Mouse (Mus musculus): ENCODE data around the gene Rbp2. TPM values are rescaled to one million over a fixed set of nuclear protein-coding genes. Genes with fewer than 3 reads are reported as not detected.
A peak's percentile ranks its signal among the peaks of the same experiment; 100 is the strongest.

Gene Rbp2
- polyA plus RNA-seq, 1 experiment from 2014 or later, result not detected

- no peaks in the 10 kb centered on the region for H3K9me3 ChIP-seq
- no peaks in the 10 kb centered on the region for H3K4me1 ChIP-seq
- ATAC-seq (ENCODE audit: low FRiP score, low read depth), result no peak
- WGBS, result 50% methylated on average over 4 of the region's 4 CpGs
- no peaks in the 10 kb centered on the region for H3K27me3 ChIP-seq
- no peaks in the 10 kb centered on the region for H3K36me3 ChIP-seq
- H3K4me2 ChIP-seq (replicated peaks), result no peak overlapping the region
- no peak overlapping the region for H3K4me3 ChIP-seq
- H3K27ac ChIP-seq, result no peak overlapping the region
- no peak overlapping the region for H3K9ac ChIP-seq
Observed at GRCm38 (mm10) chr9:98490128-98490527, 4.2 kb downstream of the Rbp2 start.

DNA sequence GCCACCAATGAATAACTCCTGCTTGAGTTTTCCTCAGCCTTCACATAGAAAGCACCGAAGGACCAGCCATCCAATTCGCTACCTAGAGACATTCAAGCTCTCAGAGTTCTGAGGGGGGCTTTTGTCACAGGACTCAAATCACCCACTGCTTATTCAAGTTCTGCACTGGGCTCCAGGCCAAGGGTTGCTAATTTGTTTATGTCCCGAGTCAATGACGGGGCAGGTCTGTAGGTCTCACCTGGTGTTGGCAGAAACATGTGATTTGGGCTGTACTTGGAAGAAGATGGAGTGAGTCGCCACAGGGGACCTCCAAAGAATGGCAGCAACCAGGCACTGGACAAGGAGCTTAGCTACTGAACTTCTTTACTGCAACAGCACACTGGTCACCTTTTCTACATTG, 5.2 kb downstream of the Rbp2 start:
- H3K9me3 ChIP-seq, result no peaks in the 10 kb centered on the region
- H3K27me3 ChIP-seq, result no peaks in the 10 kb centered on the region; the same call in 1 of the 2 replicates
- no peak for ATAC-seq (ENCODE audit: low FRiP score, low read depth)
- no peak overlapping the region for H3K4me2 ChIP-seq (replicated peaks)
- H3K36me3 ChIP-seq, result no peaks in the 10 kb centered on the region
- no peak overlapping the region for H3K9ac ChIP-seq
- no peaks in the 10 kb centered on the region for H3K4me1 ChIP-seq
- H3K27ac ChIP-seq, result no peak overlapping the region
- no peak overlapping the region for H3K4me3 ChIP-seq
- 72% methylated on average over 5 of the region's 5 CpGs for WGBS

GRCm38 (mm10) chr9:98492212-98492611, 6.3 kb downstream of the Rbp2 start:
- no peak overlapping the region for H3K4me2 ChIP-seq (replicated peaks)
- H3K4me1 ChIP-seq, result peaks cover 11% of the 10 kb centered on the region
- 82% methylated on average over 5 of the region's 5 CpGs for WGBS

GRCm38 (mm10) chr9:98492821-98493220, 6.9 kb downstream of the Rbp2 start:
- Histone ChIP-seq H3K36me3 (no peaks in the 10 kb centered on the region), H3K9me3 (no peaks in the 10 kb centered on the region), H3K27me3 (no peaks in the 10 kb centered on the region; the same call in 1 of the 2 replicates), H3K4me1 (peaks cover 17% of the 10 kb centered on the region), H3K4me2 (replicated peaks) (no peak overlapping the region), H3K9ac (no peak overlapping the region), H3K4me3 (no peak overlapping the region), H3K27ac (no peak overlapping the region)
- ATAC-seq (ENCODE audit: low FRiP score, low read depth), result no peak
- 30% methylated on average over 1 of the region's 1 CpGs for WGBS

More at GRCm38 (mm10) chr9:98492212-98492611, 6.3 kb downstream of the Rbp2 start:
- Histone ChIP-seq H3K27ac (no peak overlapping the region), H3K9ac (no peak overlapping the region), H3K9me3 (no peaks in the 10 kb centered on the region), H3K27me3 (no peaks in the 10 kb centered on the region; the same call in 1 of the 2 replicates), H3K36me3 (no peaks in the 10 kb centered on the region), H3K4me3 (no peak overlapping the region)
- ATAC-seq (ENCODE audit: low FRiP score, low read depth), result no peak

DNA sequence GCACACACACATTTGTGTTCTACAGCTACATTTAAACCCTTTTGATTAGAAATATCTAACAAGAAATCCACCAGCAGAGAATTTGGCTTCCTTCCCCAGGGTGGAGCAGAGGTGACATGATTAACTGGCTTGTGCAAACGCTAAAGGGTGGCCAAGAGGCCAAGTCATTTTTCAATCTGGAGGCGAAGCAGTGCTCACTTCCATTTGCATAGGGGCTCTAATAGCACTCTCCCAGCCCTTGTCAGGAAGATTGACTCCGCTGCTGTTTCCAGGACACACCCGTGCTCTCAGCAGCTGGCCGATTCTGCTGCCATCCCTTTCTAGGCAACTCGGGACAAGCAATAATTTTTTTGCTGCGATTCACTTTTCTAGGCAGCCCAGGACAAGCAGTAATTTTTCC, 11.2 kb downstream of the Rbp2 start:
- Histone ChIP-seq H3K27me3 (no peaks in the 10 kb centered on the region; the same call in 1 of the 2 replicates), H3K36me3 (no peaks in the 10 kb centered on the region), H3K4me1 (peaks cover 21% of the 10 kb centered on the region), H3K9ac (no peak overlapping the region), H3K9me3 (no peaks in the 10 kb centered on the region), H3K4me2 (replicated peaks) (peak overlapping the region; percentile 27; the same call in 1 of the 2 replicates), H3K27ac (no peak overlapping the region), H3K4me3 (no peak overlapping the region)
- no peak for ATAC-seq (ENCODE audit: low FRiP score, low read depth)
- WGBS, result 6% methylated on average over 7 of the region's 7 CpGs

GRCm38 (mm10) chr9:98497990-98498389, 12.1 kb downstream of the Rbp2 start:
- no peaks in the 10 kb centered on the region; the same call in 1 of the 2 replicates for H3K27me3 ChIP-seq
- WGBS, result 49% methylated on average over 6 of the region's 6 CpGs
- no peak overlapping the region for H3K27ac ChIP-seq
- peaks cover 21% of the 10 kb centered on the region for H3K4me1 ChIP-seq
- ATAC-seq (ENCODE audit: low FRiP score, low read depth), result no peak
- H3K4me2 ChIP-seq (replicated peaks), result no peak overlapping the region
- no peaks in the 10 kb centered on the region for H3K9me3 ChIP-seq
- H3K36me3 ChIP-seq, result no peaks in the 10 kb centered on the region
- no peak overlapping the region for H3K4me3 ChIP-seq
- no peak overlapping the region for H3K9ac ChIP-seq

- Histone ChIP-seq H3K9ac (no peak overlapping the region), H3K4me2 (replicated peaks) (no peak overlapping the region), H3K4me3 (no peak overlapping the region), H3K9me3 (no peaks in the 10 kb centered on the region), H3K36me3 (no peaks in the 10 kb centered on the region), H3K4me1 (peaks cover 21% of the 10 kb centered on the region), H3K27ac (no peak overlapping the region), H3K27me3 (no peaks in the 10 kb centered on the region; the same call in 1 of the 2 replicates)
- no peak for ATAC-seq (ENCODE audit: low FRiP score, low read depth)
- 84% methylated on average over 17 of the region's 17 CpGs for WGBS
Observed at GRCm38 (mm10) chr9:98498717-98499268, 12.9 kb downstream of the Rbp2 start.

GRCm38 (mm10) chr9:98499601-98500000, 13.7 kb downstream of the Rbp2 start:
- Histone ChIP-seq H3K4me1 (peaks cover 21% of the 10 kb centered on the region), H3K9ac (no peak overlapping the region), H3K36me3 (no peaks in the 10 kb centered on the region), H3K27me3 (no peaks in the 10 kb centered on the region; the same call in 1 of the 2 replicates), H3K27ac (no peak overlapping the region), H3K4me2 (replicated peaks) (no peak overlapping the region), H3K9me3 (no peaks in the 10 kb centered on the region), H3K4me3 (no peak overlapping the region)
- WGBS, result 84% methylated on average over 5 of the region's 5 CpGs
- no peak for ATAC-seq (ENCODE audit: low FRiP score, low read depth)

DNA sequence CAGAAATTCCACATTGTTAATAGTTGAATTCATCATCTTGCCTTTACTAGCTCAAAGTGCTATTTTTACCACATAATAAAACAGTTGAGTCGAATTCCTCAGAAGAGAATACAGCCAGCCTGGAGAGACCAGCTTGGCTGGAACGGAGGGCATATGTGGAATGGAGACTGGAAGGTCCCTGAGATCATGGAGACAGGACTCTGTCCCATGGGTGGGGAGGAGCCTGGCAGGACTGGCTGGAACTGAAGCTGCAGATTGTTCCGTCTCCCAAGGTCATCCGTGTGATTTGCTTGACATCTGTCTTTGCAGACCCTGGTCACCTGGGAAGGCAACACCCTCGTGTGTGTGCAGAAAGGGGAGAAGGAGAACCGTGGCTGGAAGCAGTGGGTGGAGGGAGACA, 21.6 kb downstream of the Rbp2 start:
- no peak overlapping the region for H3K4me2 ChIP-seq (replicated peaks)
- 37% methylated on average over 6 of the region's 6 CpGs for WGBS
- no peak for ATAC-seq (ENCODE audit: low FRiP score, low read depth)

DNA sequence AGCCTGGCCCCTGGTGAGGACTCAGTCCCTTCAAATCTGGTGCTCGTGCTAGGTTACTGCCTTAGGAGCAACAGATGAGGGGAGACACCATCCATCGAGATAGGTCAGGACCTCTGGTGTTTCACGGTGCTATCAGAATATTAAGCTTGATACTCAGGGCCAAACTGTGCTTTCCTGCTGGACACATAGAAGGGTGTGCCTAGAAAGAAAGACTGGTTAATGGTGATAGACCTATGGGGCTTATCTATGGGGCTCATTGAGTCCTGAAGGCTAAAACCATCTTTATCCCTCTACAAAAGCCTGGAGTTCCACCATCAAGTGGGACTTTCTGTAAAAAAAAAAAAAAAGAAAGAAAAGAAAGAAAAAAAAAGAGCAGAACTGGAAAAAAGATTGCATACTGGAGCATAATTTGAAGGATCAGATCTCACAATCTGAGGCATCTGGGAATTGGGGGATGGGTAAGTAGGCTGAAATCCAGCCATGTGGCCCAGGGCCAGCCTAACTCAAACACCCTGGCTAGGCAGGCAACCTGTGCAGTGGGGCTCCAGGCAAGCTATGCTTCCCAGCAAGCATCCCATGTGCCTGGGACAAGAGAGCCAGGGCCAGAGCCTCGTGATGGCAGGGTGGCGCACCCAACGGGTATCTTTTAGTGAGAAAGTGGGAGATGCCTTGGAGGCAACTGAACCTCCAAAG, 24.6 kb downstream of the Rbp2 start:
- 88% methylated on average over 6 of the region's 6 CpGs for WGBS
- no peak overlapping the region for H3K27ac ChIP-seq
- H3K4me3 ChIP-seq, result no peak overlapping the region
- no peaks in the 10 kb centered on the region for H3K27me3 ChIP-seq
- H3K9ac ChIP-seq, result no peak overlapping the region
- no peak for ATAC-seq (ENCODE audit: low FRiP score, low read depth)
- H3K4me2 ChIP-seq (replicated peaks), result no peak overlapping the region
- H3K36me3 ChIP-seq, result no peaks in the 10 kb centered on the region
- peaks cover 18% of the 10 kb centered on the region for H3K4me1 ChIP-seq
- no peaks in the 10 kb centered on the region for H3K9me3 ChIP-seq

More for the DNA sequence above, 21.6 kb downstream of the Rbp2 start:
- H3K4me3 ChIP-seq, result no peak overlapping the region
- no peaks in the 10 kb centered on the region for H3K9me3 ChIP-seq
- H3K36me3 ChIP-seq, result no peaks in the 10 kb centered on the region
- H3K9ac ChIP-seq, result no peak overlapping the region
- peaks cover 18% of the 10 kb centered on the region for H3K4me1 ChIP-seq
- H3K27me3 ChIP-seq, result no peaks in the 10 kb centered on the region
- no peak overlapping the region for H3K27ac ChIP-seq

- no peak overlapping the region for H3K4me3 ChIP-seq
- 71% methylated on average over 2 of the region's 2 CpGs for WGBS
- no peak overlapping the region for H3K27ac ChIP-seq
- no peaks in the 10 kb centered on the region for H3K36me3 ChIP-seq
- H3K9ac ChIP-seq, result no peak overlapping the region
- H3K27me3 ChIP-seq, result no peaks in the 10 kb centered on the region
- H3K4me1 ChIP-seq, result no peaks in the 10 kb centered on the region
- no peak for ATAC-seq (ENCODE audit: low FRiP score, low read depth)
- H3K4me2 ChIP-seq (replicated peaks), result no peak overlapping the region
- H3K9me3 ChIP-seq, result no peaks in the 10 kb centered on the region
Observed at GRCm38 (mm10) chr9:98523872-98524271, 38.0 kb downstream of the Rbp2 start.

- Histone ChIP-seq H3K9me3 (no peaks in the 10 kb centered on the region), H3K36me3 (no peaks in the 10 kb centered on the region), H3K4me2 (replicated peaks) (no peak overlapping the region), H3K27me3 (no peaks in the 10 kb centered on the region), H3K9ac (no peak overlapping the region), H3K4me1 (no peaks in the 10 kb centered on the region), H3K27ac (no peak overlapping the region), H3K4me3 (no peak overlapping the region)
- WGBS, result 67% methylated on average over 7 of the region's 7 CpGs
- no peak for ATAC-seq (ENCODE audit: low FRiP score, low read depth)
Observed at GRCm38 (mm10) chr9:98524786-98525542, 39.0 kb downstream of the Rbp2 start.

Measured in limb, embryonic 13.5 days (tissue).